Mouse (Mus musculus): Measurements from ENCODE around the gene Ccdc28a. TPM values are rescaled to one million over a fixed set of nuclear protein-coding genes. Genes with fewer than 3 reads are reported as not detected.

The Ccdc28a gene
- total and polyA plus RNA-seq, 3 experiments, result 11.7 to 27.7 (median 17.0) TPM

DNA sequence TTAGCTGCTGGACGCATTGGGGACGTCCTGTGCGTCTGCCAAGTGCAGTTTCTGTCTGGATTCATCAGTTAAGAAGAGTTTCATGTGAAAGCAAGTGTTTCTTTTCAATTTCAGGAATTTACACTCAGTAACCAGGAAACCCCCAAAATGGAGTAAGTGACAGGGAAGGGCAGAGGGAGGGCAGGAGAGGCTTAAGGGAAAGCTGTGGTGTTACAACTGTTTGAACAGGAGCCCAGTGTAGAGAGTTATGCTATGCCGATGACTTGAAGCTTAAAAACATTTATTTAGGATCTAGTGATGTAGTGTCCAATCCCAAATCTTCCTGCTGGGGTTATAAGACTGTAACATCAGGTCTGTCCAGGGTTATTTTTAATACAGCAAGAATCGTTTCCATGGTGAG lies 20.7 kb downstream of the Ccdc28a start:
- H3K27ac ChIP-seq, result no peak overlapping the region
- 77% methylated on average over 5 of the region's 5 CpGs for WGBS
- no peaks in the 10 kb centered on the region for H3K79me2 ChIP-seq (replicated peaks; ENCODE audit: control insufficient read depth, insufficient read depth, low read length)
- no peak overlapping the region for H3K9ac ChIP-seq (ENCODE audit: low read depth, low read length)
- no peaks in the 10 kb centered on the region; the same call in 1 of the 2 replicates for H3K36me3 ChIP-seq (ENCODE audit: control insufficient read depth, insufficient read depth, low read length)
- no peak for DNase-seq
- no peaks in the 10 kb centered on the region for H3K27me3 ChIP-seq (ENCODE audit: control insufficient read depth, insufficient read depth, low read length)
- peaks cover 3% of the 10 kb centered on the region for H3K4me1 ChIP-seq (ENCODE audit: control insufficient read depth, insufficient read depth, low read length)
- TF ChIP-seq POLR2A (IDR thresholded peaks at IDR 0.05; ENCODE audit: insufficient read depth, low read depth, low read length), result no peak
- TF ChIP-seq CTCF (IDR thresholded peaks at IDR 0.05), result no peak
- TF ChIP-seq EP300 (IDR thresholded peaks at IDR 0.05; ENCODE audit: insufficient read depth, low read depth, low read length), result no peak
- intact Hi-C loops (cut with DNase I), result no loop called here
- no peak overlapping the region for H3K4me3 ChIP-seq

DNA sequence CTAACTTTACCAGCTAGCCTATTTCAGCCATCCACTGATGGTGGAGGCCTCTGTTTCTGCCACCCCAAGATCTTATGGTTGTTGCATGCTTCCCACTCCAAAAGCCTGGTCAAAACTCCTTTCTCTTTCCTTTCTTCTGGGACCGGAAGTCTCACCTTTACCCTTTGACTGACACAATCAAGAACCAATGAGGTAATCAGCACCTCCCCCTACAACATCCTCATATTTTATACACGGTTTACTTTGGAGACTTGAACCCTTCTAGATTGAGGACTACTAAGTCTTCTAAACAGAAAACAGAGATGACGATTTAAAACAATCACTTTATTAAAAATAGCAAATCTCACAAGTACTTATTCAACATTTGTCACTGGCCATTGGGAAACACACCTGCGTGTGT lies 21.4 kb downstream of the Ccdc28a start:
- no peak overlapping the region for H3K27ac ChIP-seq
- DNase-seq, result no peak
- H3K79me2 ChIP-seq (replicated peaks; ENCODE audit: control insufficient read depth, insufficient read depth, low read length), result no peaks in the 10 kb centered on the region
- intact Hi-C loops (cut with DNase I), result no loop called here
- H3K36me3 ChIP-seq (ENCODE audit: control insufficient read depth, insufficient read depth, low read length), result no peaks in the 10 kb centered on the region; the same call in 1 of the 2 replicates
- H3K9ac ChIP-seq (ENCODE audit: low read depth, low read length), result no peak overlapping the region
- 74% methylated on average over 4 of the region's 4 CpGs for WGBS
- no peak overlapping the region for H3K4me3 ChIP-seq
- TF ChIP-seq EP300 (IDR thresholded peaks at IDR 0.05; ENCODE audit: insufficient read depth, low read depth, low read length), result no peak
- TF ChIP-seq POLR2A (IDR thresholded peaks at IDR 0.05; ENCODE audit: insufficient read depth, low read depth, low read length), result no peak
- no peak for TF ChIP-seq CTCF (IDR thresholded peaks at IDR 0.05)
- H3K4me1 ChIP-seq (ENCODE audit: control insufficient read depth, insufficient read depth, low read length), result peaks cover 3% of the 10 kb centered on the region
- no peaks in the 10 kb centered on the region for H3K27me3 ChIP-seq (ENCODE audit: control insufficient read depth, insufficient read depth, low read length)

DNA sequence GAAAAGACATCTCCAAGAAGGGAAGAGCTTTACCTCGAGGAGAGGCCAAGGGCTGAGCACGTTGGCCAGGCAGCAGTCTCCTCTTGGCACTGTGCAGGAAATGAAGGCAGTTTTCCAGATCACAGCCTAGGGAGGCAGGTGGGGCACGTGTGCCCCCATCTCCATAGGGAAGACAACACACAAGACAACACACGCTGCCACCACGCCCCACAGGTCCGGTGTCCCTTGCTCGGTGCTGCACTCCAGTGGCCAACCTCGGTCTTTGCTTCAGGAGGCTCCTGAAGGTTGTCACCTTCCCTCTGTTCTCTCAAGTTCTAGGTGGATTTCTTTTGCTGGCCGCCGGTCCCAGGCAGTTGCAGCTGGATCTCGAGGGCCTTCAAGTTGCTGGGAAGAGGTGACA lies 24.1 kb downstream of the Ccdc28a start, which contains the start of gene Ect2l:
Gene Ect2l, minus strand, starts transcription at position 165 of the 400 bp plus-strand sequence.
- Histone ChIP-seq H3K79me2 (replicated peaks; ENCODE audit: control insufficient read depth, insufficient read depth, low read length) (no peaks in the 10 kb centered on the region), H3K36me3 (ENCODE audit: control insufficient read depth, insufficient read depth, low read length) (no peaks in the 10 kb centered on the region; the same call in 1 of the 2 replicates), H3K4me3 (no peak within 1 kb of the TSS), H3K27me3 (ENCODE audit: control insufficient read depth, insufficient read depth, low read length) (no peaks in the 10 kb centered on the region), H3K9ac (ENCODE audit: low read depth, low read length) (no peak within 1 kb of the TSS), H3K27ac (no peak within 1 kb of the TSS), H3K4me1 (ENCODE audit: control insufficient read depth, insufficient read depth, low read length) (peaks cover 3% of the 10 kb centered on the region)
- TF ChIP-seq POLR2A (IDR thresholded peaks at IDR 0.05; ENCODE audit: insufficient read depth, low read depth, low read length) (no peak), EP300 (IDR thresholded peaks at IDR 0.05; ENCODE audit: insufficient read depth, low read depth, low read length) (0 out of 2 replicates have a peak, but pooled peaks have one; percentile 19), CTCF (IDR thresholded peaks at IDR 0.05) (peak; percentile 71)
- DNase-seq, result peak; percentile 33 to 42
- 6% methylated on average over 11 of the region's 11 CpGs for WGBS
- intact Hi-C loops (cut with DNase I), result no loop called here

DNA sequence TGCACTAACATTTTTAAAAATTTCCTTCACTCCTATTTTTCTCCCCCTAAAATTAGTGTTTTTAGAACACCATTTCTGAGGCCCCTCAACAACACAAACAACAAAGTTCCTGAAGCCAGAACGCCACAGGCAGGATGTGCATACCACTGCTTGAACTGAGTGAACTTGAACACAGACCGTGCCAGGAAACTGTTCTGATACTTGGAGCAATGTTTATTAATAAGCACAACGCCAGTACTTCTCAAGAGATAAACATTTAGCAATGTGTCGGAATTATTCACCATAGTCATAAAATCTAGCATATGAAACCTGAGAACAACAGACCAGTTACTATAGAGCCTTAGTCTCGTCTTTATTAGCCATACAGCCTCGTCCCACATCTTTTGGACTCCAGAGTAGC lies 24.7 kb downstream of the Ccdc28a start:
- no peak for TF ChIP-seq CTCF (IDR thresholded peaks at IDR 0.05)
- TF ChIP-seq POLR2A (IDR thresholded peaks at IDR 0.05; ENCODE audit: insufficient read depth, low read depth, low read length), result no peak
- no peak overlapping the region for H3K9ac ChIP-seq (ENCODE audit: low read depth, low read length)
- no peaks in the 10 kb centered on the region for H3K79me2 ChIP-seq (replicated peaks; ENCODE audit: control insufficient read depth, insufficient read depth, low read length)
- no peaks in the 10 kb centered on the region; the same call in 1 of the 2 replicates for H3K36me3 ChIP-seq (ENCODE audit: control insufficient read depth, insufficient read depth, low read length)
- no peak overlapping the region for H3K4me3 ChIP-seq
- no peak for DNase-seq
- H3K27me3 ChIP-seq (ENCODE audit: control insufficient read depth, insufficient read depth, low read length), result no peaks in the 10 kb centered on the region
- H3K27ac ChIP-seq, result no peak overlapping the region
- intact Hi-C loops (cut with DNase I), result no loop called here
- H3K4me1 ChIP-seq (ENCODE audit: control insufficient read depth, insufficient read depth, low read length), result peaks cover 3% of the 10 kb centered on the region
- WGBS, result 46% methylated on average over 6 of the region's 6 CpGs

DNA sequence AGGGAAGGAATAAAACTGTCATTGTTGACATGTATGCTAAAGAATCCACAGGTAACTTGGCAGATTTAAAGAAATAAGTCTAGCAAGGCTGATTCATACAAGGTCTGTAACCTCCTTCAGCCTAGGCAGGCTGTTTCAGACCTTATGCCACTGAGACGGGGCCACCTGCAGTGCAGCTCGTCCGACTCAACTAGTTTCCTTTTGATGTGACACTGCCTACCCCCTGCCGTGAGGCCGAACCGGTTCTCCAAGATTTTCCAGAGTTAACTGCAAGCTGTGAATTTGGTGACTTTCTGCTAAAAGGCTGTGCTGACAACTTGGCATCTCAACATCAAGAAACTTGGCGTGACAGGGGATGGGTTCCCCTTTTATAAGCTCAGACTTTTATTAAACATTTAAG lies 30.7 kb downstream of the Ccdc28a start:
- intact Hi-C loops (cut with DNase I), result no loop called here
- no peaks in the 10 kb centered on the region for H3K36me3 ChIP-seq (ENCODE audit: control insufficient read depth, insufficient read depth, low read length)
- DNase-seq, result no peak
- no peaks in the 10 kb centered on the region for H3K27me3 ChIP-seq (ENCODE audit: control insufficient read depth, insufficient read depth, low read length)
- no peak overlapping the region for H3K27ac ChIP-seq
- no peaks in the 10 kb centered on the region for H3K4me1 ChIP-seq (ENCODE audit: control insufficient read depth, insufficient read depth, low read length)
- WGBS, result 63% methylated on average over 7 of the region's 7 CpGs
- no peak overlapping the region for H3K9ac ChIP-seq (ENCODE audit: low read depth, low read length)
- H3K4me3 ChIP-seq, result no peak overlapping the region
- no peaks in the 10 kb centered on the region for H3K79me2 ChIP-seq (replicated peaks; ENCODE audit: control insufficient read depth, insufficient read depth, low read length)
- TF ChIP-seq CTCF (IDR thresholded peaks at IDR 0.05), result no peak

DNA sequence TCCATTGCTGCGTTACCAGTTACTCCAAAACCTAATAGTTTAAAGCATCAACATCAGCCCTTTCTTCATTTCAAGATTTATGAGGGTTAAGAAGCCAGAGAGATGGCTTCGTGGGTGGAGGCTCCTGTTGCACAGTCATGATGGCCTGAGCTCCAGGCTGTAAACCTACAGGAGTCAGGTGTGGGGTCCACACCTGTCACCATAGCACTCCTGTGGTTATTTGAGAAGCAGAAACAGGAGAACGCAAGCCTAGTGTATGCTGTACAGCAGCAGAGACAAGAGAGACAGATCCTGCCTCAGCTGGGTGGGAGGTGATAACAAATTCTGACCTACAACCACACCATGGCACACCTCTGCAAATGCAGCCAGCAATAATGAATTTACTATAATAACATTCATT lies 32.4 kb downstream of the Ccdc28a start:
- no peaks in the 10 kb centered on the region for H3K36me3 ChIP-seq (ENCODE audit: control insufficient read depth, insufficient read depth, low read length)
- no peak overlapping the region for H3K4me3 ChIP-seq
- H3K79me2 ChIP-seq (replicated peaks; ENCODE audit: control insufficient read depth, insufficient read depth, low read length), result no peaks in the 10 kb centered on the region
- H3K27ac ChIP-seq, result no peak overlapping the region
- H3K9ac ChIP-seq (ENCODE audit: low read depth, low read length), result no peak overlapping the region
- WGBS, result 85% methylated on average over 3 of the region's 3 CpGs
- H3K4me1 ChIP-seq (ENCODE audit: control insufficient read depth, insufficient read depth, low read length), result no peaks in the 10 kb centered on the region
- H3K27me3 ChIP-seq (ENCODE audit: control insufficient read depth, insufficient read depth, low read length), result no peaks in the 10 kb centered on the region
- TF ChIP-seq CTCF (IDR thresholded peaks at IDR 0.05), result no peak
- TF ChIP-seq EP300 (IDR thresholded peaks at IDR 0.05; ENCODE audit: insufficient read depth, low read depth, low read length), result no peak
- no peak for TF ChIP-seq POLR2A (IDR thresholded peaks at IDR 0.05; ENCODE audit: insufficient read depth, low read depth, low read length)
- no peak for DNase-seq
- intact Hi-C loops (cut with DNase I), result no loop called here

Data from heart, adult 2 months (tissue).